Mouse (Mus musculus) frontal cortex, postnatal 10 days (tissue): ENCODE measurements around the gene Mfap5.
"Not testable (repeated sequence)": the region's sequence is repeated elsewhere in the genome, so short reads cannot be mapped to it uniquely, and the experiment has no call there.

Experiments
- DNase-seq, 2 experiments: peaks; one replicate each; pipeline ENCODE4 v3.0.0; 2022; ENCODE audit warnings: low spot score in 2 of 2, mixed read lengths in 1 of 2

The Mfap5 gene

GRCm38 (mm10) chr6:122505545-122505944, at the start of gene Mfap5:
Gene Mfap5 (plus strand): TSS chr6:122505845.
- DNase-seq = no peak

- DNase-seq = no peak
These were observed 46.5 kb upstream of the Mfap5 start for GRCm38 (mm10) chr6:122458946-122459693.

GRCm38 (mm10) chr6:122466092-122466713, 39.4 kb upstream of the Mfap5 start:
- DNase-seq = no peak

- DNase-seq = no peak
These were observed 36.5 kb upstream of the Mfap5 start for GRCm38 (mm10) chr6:122469030-122469640.

- DNase-seq = no peak
These were observed 35.4 kb upstream of the Mfap5 start for GRCm38 (mm10) chr6:122470240-122470639.

GRCm38 (mm10) chr6:122471461-122471860, 34.2 kb upstream of the Mfap5 start:
- DNase-seq = not testable (repeated sequence)

GRCm38 (mm10) chr6:122478062-122478461, 27.6 kb upstream of the Mfap5 start:
- DNase-seq = no peak

- DNase-seq = peak; percentile 53 to 57
These were observed 20.0 kb upstream of the Mfap5 start for GRCm38 (mm10) chr6:122485401-122486296.

- peak; percentile 57 to 73 for DNase-seq
These were observed 19.1 kb upstream of the Mfap5 start for GRCm38 (mm10) chr6:122486297-122487117.

- DNase-seq = no peak
These were observed 14.6 kb upstream of the Mfap5 start for GRCm38 (mm10) chr6:122490929-122491512.

- peak; percentile 64 to 65 for DNase-seq
These were observed 14.1 kb upstream of the Mfap5 start for GRCm38 (mm10) chr6:122491557-122491956.

- no peak for DNase-seq
These were observed 13.2 kb upstream of the Mfap5 start for GRCm38 (mm10) chr6:122492479-122492878.

- DNase-seq = no peak
These were observed 11.7 kb upstream of the Mfap5 start for GRCm38 (mm10) chr6:122493799-122494472.

- DNase-seq = peak; percentile 22 to 30
These were observed 10.4 kb upstream of the Mfap5 start for GRCm38 (mm10) chr6:122495082-122495881.

GRCm38 (mm10) chr6:122496501-122496900, 9.1 kb upstream of the Mfap5 start:
- no peak for DNase-seq

- DNase-seq = no peak
These were observed 7.0 kb upstream of the Mfap5 start, which contains the start of gene Rimklb for GRCm38 (mm10) chr6:122498661-122499060. Gene Rimklb (minus strand): TSS chr6:122498761.

- DNase-seq = no peak
These were observed 604 bp upstream of the Mfap5 start for GRCm38 (mm10) chr6:122505041-122505440.

GRCm38 (mm10) chr6:122508494-122508893, 2.8 kb downstream of the Mfap5 start:
- no peak for DNase-seq
